Mouse (Mus musculus): ENCODE measurements around the gene Rpl36a-ps1. TPM values are rescaled to one million over a fixed set of nuclear protein-coding genes. Genes with fewer than 3 reads are reported as not detected.

The Rpl36a-ps1 gene
- 18.9 TPM for polyA plus RNA-seq (2014; fragmentation: Illumina TruSeq; extraction: RNeasy Lipid Tissue Mini Kit (QIAGEN cat#74804); ENCODE audit: insufficient read depth, low read depth, low replicate concordance)

DNA sequence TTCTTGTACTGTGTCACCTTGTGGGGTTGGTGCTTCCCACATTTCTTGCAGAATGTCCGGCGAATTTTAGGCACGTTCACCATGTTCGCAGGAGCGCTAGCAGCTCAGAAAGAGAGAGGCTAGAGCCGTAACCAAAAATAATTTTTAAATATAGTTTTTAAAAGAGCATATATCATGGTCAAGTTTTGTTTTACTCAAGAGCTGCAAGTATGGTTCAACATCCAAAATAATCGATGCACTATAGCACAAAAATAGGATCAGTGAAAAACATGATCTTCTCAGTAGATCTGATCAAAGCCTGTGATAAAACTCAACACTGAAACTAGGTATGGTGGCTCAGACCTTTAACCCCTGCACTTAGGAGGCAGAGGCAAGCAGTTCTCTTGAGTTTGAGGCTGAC, at the start of gene Rpl36a-ps1:
Gene Rpl36a-ps1 (minus strand): TSS at position 101 of the 400 bp plus-strand sequence.

Other genes with a start within 250 kb of the Rpl36a-ps1 start
- gene Mzt1, start 51.8 kb upstream of the Rpl36a-ps1 start, polyA plus RNA-seq (2014; fragmentation: Illumina TruSeq; extraction: RNeasy Lipid Tissue Mini Kit (QIAGEN cat#74804); ENCODE audit: insufficient read depth, low read depth, low replicate concordance) = 34.7 TPM
- 0.96 TPM for gene Bora, start 51.9 kb upstream of the Rpl36a-ps1 start, polyA plus RNA-seq (2014; fragmentation: Illumina TruSeq; extraction: RNeasy Lipid Tissue Mini Kit (QIAGEN cat#74804); ENCODE audit: insufficient read depth, low read depth, low replicate concordance)
- gene Pibf1, start 105.1 kb upstream of the Rpl36a-ps1 start, polyA plus RNA-seq (2014; fragmentation: Illumina TruSeq; extraction: RNeasy Lipid Tissue Mini Kit (QIAGEN cat#74804); ENCODE audit: insufficient read depth, low read depth, low replicate concordance) = 4.8 TPM
- 5.5 TPM for gene Dis3, start 105.5 kb upstream of the Rpl36a-ps1 start, polyA plus RNA-seq (2014; fragmentation: Illumina TruSeq; extraction: RNeasy Lipid Tissue Mini Kit (QIAGEN cat#74804); ENCODE audit: insufficient read depth, low read depth, low replicate concordance)